Mouse (Mus musculus): ENCODE data around the gene Sema3g. TPM values are rescaled to one million over a fixed set of nuclear protein-coding genes. Genes with fewer than 3 reads are reported as not detected.

The Sema3g gene
- polyA plus RNA-seq, 1 experiment from 2014 or later: 0.09 TPM

GRCm38 (mm10) chr14:31260932-31261331 is 43.3 kb downstream of the Sema3g start:
- no peak for DNase-seq (ENCODE audit: low spot score)

GRCm38 (mm10) chr14:31267649-31268048 is 50.0 kb downstream of the Sema3g start:
- Histone ChIP-seq H3K9me3 (ENCODE audit: control insufficient read depth, low read length) (no peaks in the 10 kb centered on the region), H3K27ac (replicated peaks; ENCODE audit: low read depth, low read length) (no peak overlapping the region), H3K27me3 (ENCODE audit: control insufficient read depth, insufficient read depth, low read length) (no peaks in the 10 kb centered on the region), H3K4me2 (ENCODE audit: low read depth, severe bottlenecking) (no peak overlapping the region; the same call in 1 of the 2 replicates), H3K4me3 (ENCODE audit: low read depth, low read length) (no peak overlapping the region), H3K4me1 (ENCODE audit: control insufficient read depth, insufficient read depth, low read length) (peaks cover 12% of the 10 kb centered on the region), H3K9ac (ENCODE audit: low read length) (no peak overlapping the region), H3K36me3 (ENCODE audit: control insufficient read depth, insufficient read depth, low read length) (no peaks in the 10 kb centered on the region)
- 90% methylated on average over 11 of the region's 11 CpGs for WGBS
- ATAC-seq (ENCODE audit: insufficient number of reproducible peaks, low FRiP score, low TSS enrichment, low read depth) (no peak), DNase-seq (ENCODE audit: low spot score) (no peak)

More at GRCm38 (mm10) chr14:31260932-31261331, 43.3 kb downstream of the Sema3g start:
- Histone ChIP-seq H3K4me2 (ENCODE audit: low read depth, severe bottlenecking) (no peak overlapping the region), H3K36me3 (ENCODE audit: control insufficient read depth, insufficient read depth, low read length) (peaks cover 37% of the 10 kb centered on the region), H3K27me3 (ENCODE audit: control insufficient read depth, insufficient read depth, low read length) (no peaks in the 10 kb centered on the region), H3K4me3 (ENCODE audit: low read depth, low read length) (no peak overlapping the region), H3K4me1 (ENCODE audit: control insufficient read depth, insufficient read depth, low read length) (no peaks in the 10 kb centered on the region), H3K9me3 (ENCODE audit: control insufficient read depth, low read length) (no peaks in the 10 kb centered on the region), H3K27ac (replicated peaks; ENCODE audit: low read depth, low read length) (no peak overlapping the region), H3K9ac (ENCODE audit: low read length) (no peak overlapping the region)
- WGBS: 96% methylated on average over 9 of the region's 9 CpGs
- no peak for ATAC-seq (ENCODE audit: insufficient number of reproducible peaks, low FRiP score, low TSS enrichment, low read depth)

GRCm38 (mm10) chr14:31268301-31269001 is 50.8 kb downstream of the Sema3g start:
- 77% methylated on average over 9 of the region's 9 CpGs for WGBS

GRCm38 (mm10) chr14:31269456-31270100 is 51.9 kb downstream of the Sema3g start:
- 19% methylated on average over 23 of the region's 28 CpGs for WGBS
- peak overlapping the region; percentile 41 for H3K9ac ChIP-seq (ENCODE audit: low read length)
- ATAC-seq (ENCODE audit: insufficient number of reproducible peaks, low FRiP score, low TSS enrichment, low read depth) (peak; percentile 92), DNase-seq (ENCODE audit: low spot score) (peak; percentile 87)
- H3K4me2 ChIP-seq (ENCODE audit: low read depth, severe bottlenecking): peak overlapping the region; percentile 51
- H3K27ac ChIP-seq (replicated peaks; ENCODE audit: low read depth, low read length): no peak overlapping the region; the same call in 1 of the 2 replicates
- H3K4me3 ChIP-seq (ENCODE audit: low read depth, low read length): peak overlapping the region; percentile 31
- peaks cover 12% of the 10 kb centered on the region for H3K4me1 ChIP-seq (ENCODE audit: control insufficient read depth, insufficient read depth, low read length)
- H3K9me3 ChIP-seq (ENCODE audit: control insufficient read depth, low read length): no peaks in the 10 kb centered on the region
- H3K36me3 ChIP-seq (ENCODE audit: control insufficient read depth, insufficient read depth, low read length): no peaks in the 10 kb centered on the region
- no peaks in the 10 kb centered on the region for H3K27me3 ChIP-seq (ENCODE audit: control insufficient read depth, insufficient read depth, low read length)

More at GRCm38 (mm10) chr14:31268301-31269001, 50.8 kb downstream of the Sema3g start:
- no peak overlapping the region for H3K4me3 ChIP-seq (ENCODE audit: low read depth, low read length)
- H3K4me2 ChIP-seq (ENCODE audit: low read depth, severe bottlenecking): peak overlapping the region; percentile 51; the same call in 1 of the 2 replicates
- ATAC-seq (ENCODE audit: insufficient number of reproducible peaks, low FRiP score, low TSS enrichment, low read depth) (no peak), DNase-seq (ENCODE audit: low spot score) (no peak)
- no peaks in the 10 kb centered on the region for H3K36me3 ChIP-seq (ENCODE audit: control insufficient read depth, insufficient read depth, low read length)
- H3K27me3 ChIP-seq (ENCODE audit: control insufficient read depth, insufficient read depth, low read length): no peaks in the 10 kb centered on the region
- H3K9ac ChIP-seq (ENCODE audit: low read length): peak overlapping the region; percentile 41; the same call in 1 of the 2 replicates
- peaks cover 12% of the 10 kb centered on the region for H3K4me1 ChIP-seq (ENCODE audit: control insufficient read depth, insufficient read depth, low read length)
- H3K27ac ChIP-seq (replicated peaks; ENCODE audit: low read depth, low read length): no peak overlapping the region
- no peaks in the 10 kb centered on the region for H3K9me3 ChIP-seq (ENCODE audit: control insufficient read depth, low read length)

GRCm38 (mm10) chr14:31271121-31271520 is 53.5 kb downstream of the Sema3g start:
- H3K4me3 ChIP-seq (ENCODE audit: low read depth, low read length): no peak overlapping the region
- no peak for DNase-seq (ENCODE audit: low spot score)

GRCm38 (mm10) chr14:31272164-31272563 is 54.5 kb downstream of the Sema3g start:
- 23% methylated on average over 7 of the region's 7 CpGs for WGBS
- DNase-seq (ENCODE audit: low spot score) (peak; percentile 91), ATAC-seq (ENCODE audit: insufficient number of reproducible peaks, low FRiP score, low TSS enrichment, low read depth) (no peak)
- Histone ChIP-seq H3K4me3 (ENCODE audit: low read depth, low read length) (no peak overlapping the region), H3K9ac (ENCODE audit: low read length) (no peak overlapping the region), H3K27me3 (ENCODE audit: control insufficient read depth, insufficient read depth, low read length) (no peaks in the 10 kb centered on the region), H3K36me3 (ENCODE audit: control insufficient read depth, insufficient read depth, low read length) (no peaks in the 10 kb centered on the region), H3K4me2 (ENCODE audit: low read depth, severe bottlenecking) (no peak overlapping the region), H3K27ac (replicated peaks; ENCODE audit: low read depth, low read length) (no peak overlapping the region), H3K9me3 (ENCODE audit: control insufficient read depth, low read length) (no peaks in the 10 kb centered on the region), H3K4me1 (ENCODE audit: control insufficient read depth, insufficient read depth, low read length) (peaks cover 12% of the 10 kb centered on the region)

More at GRCm38 (mm10) chr14:31271121-31271520, 53.5 kb downstream of the Sema3g start:
- Histone ChIP-seq H3K36me3 (ENCODE audit: control insufficient read depth, insufficient read depth, low read length) (no peaks in the 10 kb centered on the region), H3K9ac (ENCODE audit: low read length) (no peak overlapping the region), H3K4me2 (ENCODE audit: low read depth, severe bottlenecking) (no peak overlapping the region), H3K27me3 (ENCODE audit: control insufficient read depth, insufficient read depth, low read length) (no peaks in the 10 kb centered on the region), H3K9me3 (ENCODE audit: control insufficient read depth, low read length) (no peaks in the 10 kb centered on the region), H3K4me1 (ENCODE audit: control insufficient read depth, insufficient read depth, low read length) (peaks cover 12% of the 10 kb centered on the region), H3K27ac (replicated peaks; ENCODE audit: low read depth, low read length) (no peak overlapping the region)
- WGBS: 87% methylated on average over 6 of the region's 6 CpGs
- no peak for ATAC-seq (ENCODE audit: insufficient number of reproducible peaks, low FRiP score, low TSS enrichment, low read depth)

Other genes starting within 250 kb of the Sema3g start
- 42.4 and 47.8 TPM in 2 replicates for gene Glt8d1, start 216.5 kb upstream of the Sema3g start, polyA plus RNA-seq (2014; fragmentation: Nextera tagmentation; extraction: Ambion mirVana)
- 277 and 305 TPM in 2 replicates for gene Spcs1, start 216.2 kb upstream of the Sema3g start, polyA plus RNA-seq (2014; fragmentation: Nextera tagmentation; extraction: Ambion mirVana)
- gene Pbrm1, start 198.7 kb upstream of the Sema3g start, polyA plus RNA-seq (2014; fragmentation: Nextera tagmentation; extraction: Ambion mirVana): 135 and 136 TPM in 2 replicates
- 126 and 129 TPM in 2 replicates for gene Gnl3, start 198.7 kb upstream of the Sema3g start, polyA plus RNA-seq (2014; fragmentation: Nextera tagmentation; extraction: Ambion mirVana)
- gene Smim4, start 88.9 kb upstream of the Sema3g start, polyA plus RNA-seq (2014; fragmentation: Nextera tagmentation; extraction: Ambion mirVana): 61.6 and 66.5 TPM in 2 replicates
- gene Nt5dc2, start 86.8 kb upstream of the Sema3g start, polyA plus RNA-seq (2014; fragmentation: Nextera tagmentation; extraction: Ambion mirVana): 569 and 606 TPM in 2 replicates
- gene Stab1, start 49.2 kb upstream of the Sema3g start, polyA plus RNA-seq (2014; fragmentation: Nextera tagmentation; extraction: Ambion mirVana): 15.5 and 15.7 TPM in 2 replicates
- 16.6 and 18.7 TPM in 2 replicates for gene Tnnc1, start 9.5 kb upstream of the Sema3g start, polyA plus RNA-seq (2014; fragmentation: Nextera tagmentation; extraction: Ambion mirVana)
- 346 and 377 TPM in 2 replicates for gene Nisch, start 914 bp upstream of the Sema3g start, polyA plus RNA-seq (2014; fragmentation: Nextera tagmentation; extraction: Ambion mirVana)
- 12.7 and 13.5 TPM in 2 replicates for gene Phf7, start 33.5 kb downstream of the Sema3g start, polyA plus RNA-seq (2014; fragmentation: Nextera tagmentation; extraction: Ambion mirVana)
- 111 and 112 TPM in 2 replicates for gene Bap1, start 33.6 kb downstream of the Sema3g start, polyA plus RNA-seq (2014; fragmentation: Nextera tagmentation; extraction: Ambion mirVana)
- gene Dnah1, start 106.0 kb downstream of the Sema3g start, polyA plus RNA-seq (2014; fragmentation: Nextera tagmentation; extraction: Ambion mirVana): 9.1 and 9.4 TPM in 2 replicates
- gene Capn7, start 118.8 kb downstream of the Sema3g start, polyA plus RNA-seq (2014; fragmentation: Nextera tagmentation; extraction: Ambion mirVana): 34.5 and 36.8 TPM in 2 replicates
- gene Sh3bp5, start 218.2 kb downstream of the Sema3g start, polyA plus RNA-seq (2014; fragmentation: Nextera tagmentation; extraction: Ambion mirVana): 26.7 and 33.4 TPM in 2 replicates